Mouse (Mus musculus): Measurements from ENCODE around the gene Spen.

Gene Spen

DNA sequence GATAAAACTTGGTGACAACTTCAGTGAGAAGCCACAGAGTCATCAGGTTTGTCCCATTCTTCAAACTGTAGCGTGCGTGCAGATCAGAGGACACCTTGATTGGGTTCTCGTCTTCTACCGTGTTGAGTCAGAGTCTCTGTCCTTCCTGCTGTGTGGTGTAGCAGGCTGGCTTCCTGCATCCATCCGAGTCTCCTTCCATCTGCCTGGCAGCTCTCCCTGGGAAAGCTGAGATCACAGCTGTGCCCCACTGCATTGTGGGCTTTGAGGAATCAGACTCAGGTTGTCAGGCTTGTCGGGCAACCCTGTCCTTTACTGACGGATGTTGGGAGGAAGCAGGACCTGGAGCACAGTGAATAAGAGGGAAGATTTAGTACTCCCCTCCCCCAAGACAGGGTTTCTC lies 92.2 kb downstream of the Spen start:
- no peak for DNase-seq (ENCODE audit: low read depth, low spot score)

DNA sequence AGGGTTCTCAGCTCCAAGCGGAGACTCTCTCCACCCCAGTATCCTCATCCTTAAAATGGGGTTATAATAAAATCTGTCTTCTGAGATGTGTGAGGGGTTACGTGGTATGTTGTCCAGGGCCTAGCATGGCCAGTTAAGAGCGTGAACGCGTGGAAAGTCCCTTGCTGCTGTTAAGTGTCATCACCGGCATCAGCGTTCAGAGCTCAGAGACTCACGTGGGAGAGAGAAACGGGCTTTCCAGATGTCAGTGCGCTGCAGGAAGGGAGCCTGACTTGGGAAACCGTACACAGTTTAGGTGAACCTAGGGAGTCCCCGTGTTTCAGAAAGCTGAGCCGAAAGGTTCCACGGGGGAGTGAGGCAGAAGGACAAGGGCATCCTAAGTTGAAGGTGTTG lies 93.1 kb downstream of the Spen start:
- no peak for DNase-seq (ENCODE audit: low read depth, low spot score)

DNA sequence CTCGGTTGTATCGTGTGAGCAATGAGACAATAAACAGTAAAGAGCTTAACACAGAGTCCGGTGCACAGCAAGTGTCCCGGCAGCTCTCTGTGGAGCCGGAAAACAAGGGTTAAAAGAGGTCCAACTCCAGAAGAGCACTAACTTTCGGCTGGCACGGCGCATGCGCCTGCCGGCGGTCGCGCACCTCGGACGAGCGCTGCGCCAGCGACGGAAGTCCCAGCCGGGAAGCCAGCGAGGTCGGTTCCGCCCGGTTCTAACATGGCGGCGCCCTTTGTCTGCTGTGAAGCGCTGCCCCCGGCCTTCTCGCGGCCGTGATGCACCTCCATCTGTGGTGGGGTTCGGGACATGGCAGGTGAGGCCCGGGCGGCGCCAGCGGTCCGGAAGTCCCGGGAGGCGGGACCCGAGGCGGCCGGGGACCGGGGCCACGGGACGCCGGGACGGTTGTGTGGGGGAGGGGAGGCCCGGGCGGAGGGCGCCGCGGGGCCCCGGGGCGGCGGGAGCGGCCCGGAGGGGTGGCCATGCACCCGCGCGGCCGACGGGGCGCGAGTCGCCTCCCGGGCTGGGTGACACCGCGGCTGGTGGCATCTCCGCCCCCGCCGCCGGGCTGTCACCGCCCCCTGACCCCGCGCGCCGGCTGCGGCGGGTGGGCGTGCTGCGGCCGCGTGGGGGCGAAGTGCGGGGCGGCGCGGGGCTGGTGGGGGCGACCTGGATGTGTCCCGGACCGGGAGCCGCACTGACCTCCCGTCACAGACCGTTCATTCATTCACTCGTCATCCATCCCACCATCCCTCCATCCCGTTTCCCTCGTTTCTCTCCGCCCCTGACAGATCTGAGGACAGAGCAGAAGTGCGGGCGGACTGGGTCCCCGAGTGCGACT lies 93.7 kb downstream of the Spen start, which contains the start of gene Zbtb17:
TSS of gene Zbtb17 (plus strand) at position 204 of the 877 bp plus-strand sequence.
- peak; percentile 76 for DNase-seq (ENCODE audit: low read depth, low spot score)

DNA sequence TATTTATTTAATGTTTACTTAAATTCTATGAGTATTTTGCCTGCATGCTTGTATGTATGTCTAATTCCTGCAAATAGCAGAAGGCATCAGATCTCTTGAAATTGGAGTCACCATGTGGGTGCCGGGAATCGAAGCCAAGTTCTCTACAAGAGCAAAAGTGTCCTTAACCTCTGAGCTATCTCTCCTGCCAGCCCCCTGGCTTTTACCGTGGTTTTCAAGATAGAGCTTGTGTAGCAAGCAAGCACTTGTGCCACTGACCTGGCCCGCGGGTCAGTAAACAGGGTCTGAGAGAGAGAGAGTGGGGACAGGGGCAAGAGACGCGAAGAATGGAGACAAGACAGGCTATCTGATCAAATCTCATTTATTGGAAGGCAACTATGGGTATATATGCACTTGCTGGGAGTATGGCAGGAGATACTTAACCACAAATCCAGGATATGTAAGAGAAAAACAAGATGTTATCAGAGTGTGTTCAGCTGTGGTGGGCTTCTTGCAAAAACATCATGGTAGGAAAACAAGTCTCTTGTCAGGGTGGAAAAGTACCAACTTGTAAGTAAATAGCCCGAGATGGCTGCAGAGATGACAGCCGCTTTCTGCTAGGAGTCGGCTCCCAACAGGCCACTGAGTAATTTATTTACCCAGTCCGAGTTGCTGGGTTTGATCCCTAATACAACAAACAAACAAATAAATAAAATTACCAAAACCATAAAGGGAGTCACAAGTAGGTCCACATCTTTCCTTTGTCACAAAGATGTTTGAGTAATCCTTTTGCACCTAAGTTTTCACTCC lies 94.6 kb downstream of the Spen start:
- DNase-seq (ENCODE audit: low read depth, low spot score): no peak

DNA sequence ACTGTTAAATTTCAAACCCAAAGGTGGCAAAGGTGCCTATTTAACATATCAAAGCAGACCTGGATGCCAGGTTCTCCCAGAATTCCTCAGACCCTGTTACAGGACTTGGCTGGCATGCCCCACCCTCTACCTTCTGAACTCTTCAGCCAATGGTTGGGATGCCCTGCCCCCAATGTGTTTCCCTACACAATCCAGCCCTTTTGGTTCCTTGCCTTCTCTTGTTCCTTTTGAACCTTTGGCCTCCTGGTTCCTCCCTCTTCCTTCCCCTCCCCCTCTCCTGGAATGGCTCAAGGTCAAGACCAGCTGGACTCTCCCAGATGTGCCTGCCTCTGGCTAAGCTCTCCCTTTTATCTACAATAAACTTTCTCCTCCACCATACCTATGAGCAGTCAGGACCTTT lies 97.5 kb downstream of the Spen start:
- DNase-seq (ENCODE audit: low read depth, low spot score): no peak

DNA sequence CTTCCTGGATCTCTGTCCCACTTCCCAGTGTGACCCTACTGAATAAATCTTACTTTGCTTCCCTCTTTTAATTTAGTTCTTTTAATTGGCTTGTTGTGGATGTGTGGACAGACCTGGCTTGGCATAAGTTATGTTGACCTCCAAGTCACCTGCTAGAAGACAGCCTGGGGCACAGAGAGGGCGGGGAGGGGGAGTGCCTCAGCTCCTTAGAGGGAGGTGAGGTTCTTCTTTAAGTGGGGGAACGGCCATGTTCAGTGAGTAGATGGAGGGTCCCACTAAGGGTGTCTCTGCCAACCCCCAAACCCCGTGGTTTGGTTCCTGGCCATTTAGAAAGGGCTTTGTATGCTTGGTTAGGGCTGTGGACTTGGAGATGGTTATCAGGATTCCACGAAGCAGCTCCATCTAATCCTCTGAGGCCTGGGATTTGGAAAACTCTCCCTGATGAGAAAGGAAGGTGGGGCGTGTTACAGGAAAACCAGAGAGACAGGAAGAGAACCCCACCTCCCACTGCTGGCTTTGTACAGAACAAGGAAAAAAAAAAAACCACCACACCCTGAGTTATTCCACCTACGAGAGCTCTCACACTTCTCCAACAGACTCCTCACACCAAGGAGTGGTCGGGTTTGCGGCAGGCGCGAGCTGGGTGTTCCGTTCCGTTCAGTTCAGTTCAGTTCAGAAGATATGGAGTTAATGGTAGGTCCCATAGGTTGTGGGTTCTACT lies 99.2 kb downstream of the Spen start:
- DNase-seq (ENCODE audit: low read depth, low spot score): no peak

DNA sequence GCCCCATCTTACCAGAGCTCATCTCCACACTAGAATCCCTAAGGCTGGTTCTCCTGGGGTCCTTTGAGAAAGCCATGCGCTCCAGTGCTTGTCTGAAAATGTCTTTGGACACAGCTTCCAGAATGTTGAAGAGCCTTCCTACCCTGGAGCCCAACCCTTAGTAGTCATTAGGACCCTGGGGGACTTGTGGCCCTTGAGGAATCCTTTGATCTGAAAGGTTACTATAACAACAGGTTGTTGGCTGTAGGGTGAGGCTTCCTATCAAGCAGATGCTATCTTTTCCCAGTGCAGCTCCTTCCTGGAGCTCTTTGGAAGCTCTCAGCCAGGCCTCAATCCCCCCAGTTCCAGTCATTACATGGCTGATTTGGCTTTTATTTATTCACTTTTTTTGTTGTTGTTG lies 102.4 kb downstream of the Spen start, which contains the start of gene Srarp:
TSS of gene Srarp (minus strand) at position 132 of the 400 bp plus-strand sequence.
- no peak for DNase-seq (ENCODE audit: low read depth, low spot score)

DNA sequence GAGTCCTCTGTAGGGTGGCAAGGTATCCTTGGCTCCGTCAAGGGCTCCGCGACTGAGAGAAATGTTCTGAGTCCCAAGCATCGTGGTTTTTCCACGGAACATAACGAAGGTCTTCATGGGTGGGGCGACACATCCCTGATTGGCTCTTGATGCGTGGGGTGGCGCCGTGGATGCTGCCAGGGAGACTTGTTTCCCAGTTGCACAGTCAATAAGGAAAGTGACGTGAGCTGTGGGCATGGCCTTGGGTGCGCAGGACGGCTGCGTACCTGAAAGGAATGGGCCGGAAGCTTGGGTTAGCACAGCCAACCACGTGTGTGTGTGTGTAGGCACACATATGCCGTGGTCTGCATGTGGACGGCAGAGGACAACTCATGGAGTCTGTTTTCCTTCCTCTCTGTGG lies 105.2 kb downstream of the Spen start:
- DNase-seq (ENCODE audit: low read depth, low spot score): no peak

DNA sequence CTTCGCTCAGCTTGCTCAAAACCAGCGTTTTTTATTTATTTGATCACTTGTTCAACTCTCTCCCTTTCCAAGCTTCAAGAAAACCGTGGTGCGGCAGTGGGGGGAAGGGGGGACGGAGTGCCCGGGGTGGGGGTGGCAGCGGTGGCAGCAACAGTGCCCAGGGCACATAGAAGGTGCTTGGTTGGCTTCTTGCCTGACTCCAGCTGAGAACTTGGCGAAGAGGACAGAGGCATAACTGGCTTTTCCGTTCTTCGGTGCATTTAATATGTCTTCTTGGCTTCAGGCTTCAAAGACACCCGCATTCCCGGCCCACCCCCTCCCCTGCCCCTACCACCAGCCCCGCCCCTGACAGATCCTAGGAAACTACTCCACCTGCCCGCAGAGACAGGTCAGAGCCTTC lies 105.7 kb downstream of the Spen start:
- no peak for DNase-seq (ENCODE audit: low read depth, low spot score)

DNA sequence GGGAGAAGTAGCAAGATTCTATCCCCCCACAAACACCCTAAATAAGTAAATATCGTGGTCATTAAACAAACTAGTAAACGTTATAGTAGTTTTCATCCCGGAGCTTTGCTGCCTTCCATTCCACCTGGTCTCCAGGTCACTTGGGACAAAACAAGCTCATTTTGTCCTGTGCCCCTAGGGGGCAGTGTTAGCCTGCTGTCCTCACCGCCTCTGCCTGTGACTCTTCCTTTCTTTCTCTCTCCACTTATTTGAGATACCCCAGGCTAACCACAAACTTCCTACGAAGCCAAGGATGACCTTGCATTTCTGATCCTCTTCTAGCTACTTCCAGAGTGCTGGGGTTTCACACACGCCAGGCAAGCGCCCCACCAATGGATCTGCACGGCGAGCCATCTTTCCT lies 107.4 kb downstream of the Spen start:
- no peak for DNase-seq (ENCODE audit: low read depth, low spot score)

DNA sequence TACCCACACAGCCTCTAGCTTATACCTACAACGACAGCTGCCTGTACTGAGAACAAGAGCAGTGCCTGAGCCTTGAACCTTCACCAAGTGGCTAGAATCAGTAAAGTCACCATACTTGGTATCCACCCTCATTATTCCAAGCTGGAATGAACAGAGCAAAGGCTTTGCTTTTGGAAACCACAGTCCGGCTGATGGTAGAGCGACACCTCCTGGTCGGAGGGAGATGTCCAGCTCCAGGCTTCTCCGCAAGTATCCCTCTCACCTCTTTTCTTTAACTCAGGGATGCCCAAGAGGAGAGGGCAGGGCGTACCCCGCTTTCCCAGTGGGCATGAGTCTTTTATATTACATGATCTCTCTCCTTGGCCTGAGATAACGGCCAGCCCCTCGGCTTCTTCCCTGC lies 108.5 kb downstream of the Spen start:
- DNase-seq (ENCODE audit: low read depth, low spot score): no peak

DNA sequence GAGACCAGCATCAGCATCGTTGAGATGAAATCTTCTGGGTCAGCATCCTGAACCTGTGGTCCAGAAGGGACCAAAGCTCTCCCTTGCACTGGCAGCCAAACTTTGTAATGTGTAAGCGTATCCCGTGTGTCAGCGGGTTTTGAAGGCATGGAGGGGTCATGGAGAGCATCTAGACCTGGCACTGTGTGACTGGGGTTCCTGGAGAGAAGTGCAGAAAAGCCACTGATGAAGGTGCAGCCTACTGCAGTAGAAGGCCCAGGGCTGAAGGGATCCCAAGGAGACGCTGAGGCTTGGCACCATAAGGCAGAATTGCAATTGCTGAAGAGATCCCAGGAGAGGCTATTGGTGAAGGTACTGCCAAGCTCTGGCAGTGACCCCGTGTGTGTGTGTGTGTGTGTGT lies 109.0 kb downstream of the Spen start:
- no peak for DNase-seq (ENCODE audit: low read depth, low spot score)

DNA sequence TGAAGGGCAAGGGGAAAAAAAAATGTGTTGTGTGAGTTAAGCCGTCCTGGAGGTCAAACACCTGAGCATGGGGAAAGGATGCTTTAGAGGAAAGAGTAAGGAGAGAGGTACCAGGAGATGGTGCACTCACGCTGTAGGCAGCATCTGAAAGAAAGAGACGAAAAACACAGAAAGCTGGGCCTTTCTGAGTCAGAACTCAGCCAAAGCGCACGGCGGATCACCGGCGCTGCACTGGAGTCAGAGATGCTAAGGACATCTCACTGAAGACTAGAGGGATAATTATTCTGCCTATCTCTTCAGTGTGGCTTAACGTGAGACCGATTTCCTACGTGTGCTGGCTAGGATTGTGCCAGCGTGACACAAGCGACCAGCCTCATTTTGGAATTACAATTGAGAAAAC lies 110.5 kb downstream of the Spen start:
- no peak for DNase-seq (ENCODE audit: low read depth, low spot score)

DNA sequence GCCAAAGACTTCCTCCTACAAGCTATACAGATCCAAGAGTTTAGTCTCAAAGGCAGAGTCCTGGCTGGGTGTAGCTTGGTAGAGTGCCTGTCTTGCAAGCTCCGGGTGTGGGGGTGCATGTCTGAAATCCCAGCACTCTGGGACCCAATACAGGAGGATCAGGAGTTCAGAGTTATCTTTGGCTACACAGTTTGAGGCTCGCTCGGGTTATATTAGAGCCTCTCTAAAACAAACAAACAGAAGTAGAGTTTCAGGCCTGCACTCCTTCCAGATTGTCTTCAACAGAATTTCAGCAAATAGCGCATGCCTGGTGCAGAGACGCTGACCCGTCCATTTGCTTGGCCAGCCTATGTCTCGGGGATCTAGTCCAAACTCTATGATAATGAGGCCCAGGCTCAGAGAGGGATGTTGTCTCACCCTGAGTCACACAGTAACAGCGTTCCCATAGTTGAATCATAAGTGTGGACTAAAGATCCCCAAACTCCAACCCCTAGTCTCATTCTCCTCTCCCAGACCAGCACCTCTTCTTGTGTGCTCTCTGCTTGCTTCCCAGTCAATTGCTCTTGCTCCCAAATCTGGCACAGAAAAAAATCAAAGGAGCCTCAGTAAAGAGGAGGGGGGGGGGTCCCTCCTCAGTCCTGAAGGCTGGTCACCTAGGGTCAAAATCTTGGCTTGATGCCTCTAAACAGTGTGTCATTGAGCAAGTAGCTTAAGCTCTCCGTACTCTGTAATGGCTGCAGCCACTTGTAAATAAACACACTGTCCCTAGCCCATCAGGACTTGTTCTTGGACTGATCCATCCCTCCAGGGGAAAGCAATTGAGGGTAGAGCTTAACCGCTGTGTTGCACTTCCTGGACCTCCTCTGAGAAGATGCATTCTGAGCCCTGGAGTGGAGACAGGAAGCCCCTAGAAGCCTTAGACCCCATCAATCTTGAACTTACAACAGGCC lies 111.3 kb downstream of the Spen start:
- DNase-seq (ENCODE audit: low read depth, low spot score): no peak

DNA sequence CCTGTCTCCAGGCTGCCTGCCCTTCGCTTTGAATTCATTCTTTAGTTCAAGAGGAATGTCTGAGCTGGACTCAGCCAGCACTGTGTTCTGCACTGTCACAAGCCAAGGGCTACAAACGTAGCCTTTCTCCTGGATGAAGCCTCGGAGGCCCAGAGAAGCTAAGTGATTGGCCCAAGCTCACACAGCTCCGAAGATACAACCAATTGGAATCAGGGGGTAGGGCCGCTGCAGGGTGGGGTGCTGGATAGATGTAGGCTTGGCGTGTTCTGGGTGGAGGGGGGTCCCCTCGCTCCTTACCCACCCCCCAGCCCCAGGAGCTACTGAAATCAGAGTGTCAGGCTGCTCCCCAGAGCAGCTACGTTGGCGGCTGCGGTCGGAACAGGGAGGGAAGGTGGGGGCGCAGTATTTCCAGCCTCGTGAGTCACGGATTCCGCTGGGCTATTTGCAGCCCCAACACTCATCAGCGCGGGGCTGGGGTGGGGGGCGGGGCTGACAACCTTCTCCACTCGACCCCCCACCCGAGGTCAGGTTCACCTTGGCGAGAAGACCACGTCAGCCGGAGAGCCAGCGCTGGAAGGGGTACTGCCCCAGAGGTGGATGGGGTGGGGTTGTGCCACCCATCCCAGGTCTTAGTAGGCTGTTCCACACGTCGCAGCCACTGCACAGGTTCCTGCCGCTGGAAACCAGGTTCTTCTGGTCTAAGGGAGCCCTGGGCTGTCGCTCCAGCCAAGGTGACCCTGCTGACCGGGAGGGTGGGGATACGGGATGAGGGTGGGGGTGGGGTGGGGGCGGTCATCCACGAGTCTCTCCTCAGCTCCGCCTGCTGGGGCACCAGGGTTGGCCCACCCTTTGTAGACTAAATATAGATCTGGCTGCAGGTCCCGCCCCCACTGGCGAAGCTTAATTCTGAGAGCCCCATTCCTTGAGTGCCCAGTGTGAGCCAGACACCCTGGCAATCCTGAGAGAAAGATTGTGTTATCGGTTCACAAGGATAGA lies 112.6 kb downstream of the Spen start:
- DNase-seq (ENCODE audit: low read depth, low spot score): peak; percentile 92

DNA sequence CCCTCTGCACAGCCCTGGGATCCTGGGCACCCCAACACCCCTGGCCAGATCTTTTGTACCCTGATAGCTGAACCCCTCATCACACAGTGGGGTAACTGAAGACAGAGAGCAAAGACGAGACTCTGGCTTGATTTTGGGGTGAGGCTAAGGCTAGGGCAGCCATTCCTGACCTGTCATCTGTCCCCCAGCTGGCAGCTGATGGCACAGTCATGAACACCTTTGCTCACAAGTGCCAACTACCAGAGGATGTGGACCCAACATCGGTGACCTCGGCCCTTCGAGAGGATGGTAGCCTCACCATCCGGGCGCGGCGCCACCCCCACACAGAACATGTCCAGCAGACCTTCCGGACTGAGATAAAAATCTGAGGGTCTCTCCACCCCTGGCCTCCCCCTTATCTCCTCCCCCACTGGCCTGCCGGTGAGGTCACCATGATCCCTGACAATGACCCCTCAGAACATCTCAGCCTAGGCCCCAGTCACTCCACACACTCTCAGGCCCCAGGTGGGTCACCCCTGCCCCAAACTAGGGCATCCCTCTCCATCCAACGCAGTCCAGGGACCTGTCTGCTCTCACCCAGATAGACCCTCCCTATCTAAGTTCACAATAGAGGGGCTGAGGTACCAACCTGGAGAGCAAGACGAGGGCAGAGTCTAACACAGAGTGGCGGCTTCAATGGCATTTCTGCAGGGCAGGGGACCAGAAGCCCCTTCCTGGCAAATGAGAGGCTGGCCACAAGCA lies 114.5 kb downstream of the Spen start:
- no peak for DNase-seq (ENCODE audit: low read depth, low spot score)

DNA sequence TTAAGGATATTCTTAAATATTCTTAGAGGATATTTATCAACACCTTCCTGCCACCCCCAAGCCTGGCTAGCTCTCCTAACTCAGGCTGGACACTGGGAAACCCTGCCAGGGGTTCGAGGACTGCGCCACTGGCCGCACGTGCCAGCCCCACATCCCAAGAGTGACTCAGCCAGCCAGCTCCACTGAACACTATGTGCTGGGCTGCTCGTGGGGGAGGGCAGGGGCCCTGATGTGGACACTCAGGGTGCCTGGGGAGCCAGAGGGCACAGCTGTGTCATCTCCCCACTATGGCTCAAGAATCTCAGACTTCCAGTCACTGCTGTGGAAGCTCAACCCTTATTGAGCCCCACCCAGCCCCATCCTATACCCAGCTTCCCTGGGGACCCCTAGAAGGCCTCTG lies 115.1 kb downstream of the Spen start:
- no peak for DNase-seq (ENCODE audit: low read depth, low spot score)

DNA sequence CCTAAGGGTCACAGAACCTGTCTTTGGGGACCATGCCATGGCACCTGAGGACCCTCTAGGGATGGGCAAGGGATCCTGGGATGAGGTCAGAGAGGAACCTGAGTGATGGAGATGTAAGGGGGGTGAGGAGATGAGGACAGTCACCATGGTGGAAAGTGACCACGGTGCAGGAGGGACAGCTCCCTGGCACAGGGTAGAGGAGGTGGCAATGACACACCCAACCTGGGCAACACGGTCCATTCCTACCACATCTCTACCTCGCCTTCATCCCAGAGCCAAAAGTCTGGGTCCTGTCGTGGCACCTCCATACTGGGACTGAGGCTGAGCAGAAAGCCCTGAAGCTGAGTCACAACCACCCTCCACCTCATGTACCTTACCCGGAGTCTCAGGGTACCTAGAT lies 115.6 kb downstream of the Spen start:
- no peak for DNase-seq (ENCODE audit: low read depth, low spot score)

DNA sequence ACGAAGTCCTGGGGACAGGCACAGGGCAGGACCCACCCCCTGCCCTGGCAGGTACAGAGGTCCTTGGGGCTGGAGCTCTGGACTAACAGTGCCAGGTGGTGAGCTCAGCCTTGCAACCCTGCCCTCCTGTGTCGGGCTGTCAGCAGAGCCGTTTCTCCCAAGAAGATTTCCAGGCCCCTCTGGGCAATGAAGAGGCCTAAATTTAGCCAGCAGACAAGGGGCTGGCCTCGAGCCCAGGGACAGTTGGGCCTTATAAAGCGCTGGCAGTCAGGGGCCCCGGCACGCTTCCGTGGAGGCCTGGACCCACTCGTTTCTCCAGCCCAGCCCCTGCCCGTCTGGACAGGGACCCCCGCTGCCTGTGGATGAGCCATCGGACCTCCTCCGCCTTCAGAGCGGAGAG lies 117.0 kb downstream of the Spen start:
- DNase-seq (ENCODE audit: low read depth, low spot score): no peak

Data from telencephalon, adult 2 months (tissue).